Mouse (Mus musculus): ENCODE results near the gene Rnf217. TPM values are rescaled to one million over a fixed set of nuclear protein-coding genes. Genes with fewer than 3 reads are reported as not detected.

Gene Rnf217
- total RNA-seq (2021): 1 to 10 TPM; 8.3 to 8.8 TPM
- long read RNA-seq, full-length matches to known transcripts: 5 of 8 reads
- long read RNA-seq, partial matches to known transcripts: 1 of 8 reads
- long read RNA-seq, other reads (novel, unspliced or antisense): 2 of 8 reads

- peak; percentile 60 to 74 for DNase-seq (ENCODE audit: low spot score in 2 of 2)
Measured at GRCm38 (mm10) chr10:31609066-31609961, at the start of gene Rnf217. Rnf217 (minus strand) TSS chr10:31609184.

GRCm38 (mm10) chr10:31647270-31647669 lies 38.3 kb upstream of the Rnf217 start:
- DNase-seq (ENCODE audit: low spot score in 2 of 2): no peak

- DNase-seq (ENCODE audit: low spot score in 2 of 2): no peak
Measured at GRCm38 (mm10) chr10:31646083-31646482, 37.1 kb upstream of the Rnf217 start.

DNA sequence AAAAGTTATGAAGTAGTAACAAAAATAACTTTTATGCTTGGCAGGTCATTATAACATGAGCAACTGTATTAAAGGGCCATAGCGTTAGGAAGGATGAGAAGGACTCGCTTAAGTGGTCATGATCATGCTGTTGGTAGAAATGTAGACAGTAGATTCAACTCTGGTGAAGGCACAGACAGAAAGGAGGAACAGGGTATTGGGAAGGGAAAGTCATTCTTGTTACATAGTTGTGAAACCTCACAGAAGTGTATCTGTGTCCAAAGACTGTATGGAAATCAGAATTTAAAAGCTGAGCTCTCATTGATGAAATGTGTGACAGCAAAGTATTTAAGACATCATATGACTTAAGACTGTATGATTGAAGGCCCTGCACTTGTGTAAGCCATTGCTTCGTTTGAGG lies 26.1 kb upstream of the Rnf217 start:
- no peak for DNase-seq (ENCODE audit: low spot score in 2 of 2)

DNA sequence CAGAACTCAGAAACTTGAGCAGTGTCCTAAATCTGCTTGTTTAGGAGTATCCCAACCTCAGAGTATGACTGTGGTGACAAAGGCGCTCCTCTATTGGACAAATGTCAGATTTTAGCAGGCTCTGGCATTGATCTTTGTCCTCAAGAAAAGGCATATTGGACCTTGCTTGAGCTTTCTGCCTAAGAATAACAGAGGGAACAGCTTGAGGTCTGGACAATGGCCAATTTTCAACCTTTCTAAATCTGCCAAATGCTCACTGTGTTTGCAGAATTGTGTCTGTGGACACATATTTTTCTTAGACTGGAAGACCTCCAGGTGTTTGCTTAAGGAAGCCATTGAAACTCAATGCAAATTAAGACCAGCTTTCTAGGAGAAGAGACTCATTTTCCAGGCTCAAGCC lies 23.0 kb upstream of the Rnf217 start:
- DNase-seq (ENCODE audit: low spot score in 2 of 2): no peak

- no peak for DNase-seq (ENCODE audit: low spot score in 2 of 2)
Measured at GRCm38 (mm10) chr10:31615355-31615754, 6.4 kb upstream of the Rnf217 start.

DNA sequence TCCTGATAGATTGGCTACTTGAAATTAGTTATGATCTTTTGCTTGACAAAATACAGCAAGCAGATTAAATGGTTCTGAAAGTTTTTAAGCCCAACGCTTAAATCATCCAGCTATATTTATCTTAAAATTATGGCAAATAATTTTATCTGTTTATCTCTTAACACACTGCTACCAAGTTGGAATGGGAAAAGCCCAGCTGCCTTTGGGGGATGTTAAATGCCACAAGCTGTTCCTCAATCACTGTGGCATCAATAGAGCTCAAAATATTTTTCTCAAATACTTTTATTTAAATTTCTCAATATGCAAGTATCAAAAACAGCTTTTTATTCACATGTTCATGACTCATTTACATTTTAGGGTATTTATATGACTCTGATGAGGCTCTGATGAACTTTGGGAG lies 5.1 kb upstream of the Rnf217 start:
- DNase-seq (ENCODE audit: low spot score in 2 of 2): no peak

- DNase-seq (ENCODE audit: low spot score in 2 of 2): peak; percentile 41 to 58
Measured at GRCm38 (mm10) chr10:31608441-31609065, 431 bp downstream of the Rnf217 start.

GRCm38 (mm10) chr10:31606981-31607867 lies 1.8 kb downstream of the Rnf217 start:
- DNase-seq (ENCODE audit: low spot score in 2 of 2): no peak

GRCm38 (mm10) chr10:31603855-31604254 lies 5.1 kb downstream of the Rnf217 start:
- no peak for DNase-seq (ENCODE audit: low spot score in 2 of 2)

DNA sequence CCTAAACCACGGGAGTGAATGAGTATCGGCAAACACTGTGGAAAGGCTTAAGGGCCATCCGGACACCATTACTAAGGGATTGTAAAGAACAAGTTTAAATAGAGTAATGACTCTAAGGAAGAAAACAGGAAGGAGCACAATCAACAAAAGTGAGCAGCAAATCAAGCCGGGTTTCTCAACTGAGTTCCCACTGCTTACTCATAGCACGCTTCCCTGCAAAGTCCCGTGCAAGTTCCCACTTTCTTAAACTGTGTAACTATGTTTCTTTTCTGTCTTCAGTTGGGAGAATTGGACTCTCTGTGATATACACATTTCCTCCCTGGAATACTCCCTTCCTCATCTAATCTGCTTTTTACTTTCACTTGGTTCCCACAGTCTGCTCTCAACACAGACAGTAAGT lies 8.9 kb downstream of the Rnf217 start:
- no peak for DNase-seq (ENCODE audit: low spot score in 2 of 2)

- DNase-seq (ENCODE audit: low spot score in 2 of 2): no peak
Measured at GRCm38 (mm10) chr10:31597886-31598285, 11.1 kb downstream of the Rnf217 start.

- DNase-seq (ENCODE audit: low spot score in 2 of 2): no peak
Measured at GRCm38 (mm10) chr10:31596804-31597203, 12.2 kb downstream of the Rnf217 start.

DNA sequence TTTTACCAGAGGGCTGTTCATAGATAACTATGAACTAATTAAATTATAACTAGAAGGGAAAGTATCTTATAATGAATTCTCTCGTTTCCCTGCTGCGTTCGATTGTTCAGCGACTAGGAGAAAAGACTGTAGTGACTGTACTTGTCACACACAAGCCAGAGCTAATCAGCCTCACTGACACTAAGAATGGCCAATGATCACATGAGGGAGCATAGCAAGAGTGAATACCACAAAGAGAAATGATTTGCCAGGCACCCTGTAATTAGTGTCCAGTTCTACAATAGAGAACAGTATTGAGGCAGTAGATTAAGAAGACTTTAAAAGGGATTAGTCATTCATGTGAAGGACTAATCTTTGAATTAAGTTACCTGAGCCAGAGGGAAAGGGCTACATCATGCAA lies 13.7 kb downstream of the Rnf217 start:
- DNase-seq (ENCODE audit: low spot score in 2 of 2): no peak

DNA sequence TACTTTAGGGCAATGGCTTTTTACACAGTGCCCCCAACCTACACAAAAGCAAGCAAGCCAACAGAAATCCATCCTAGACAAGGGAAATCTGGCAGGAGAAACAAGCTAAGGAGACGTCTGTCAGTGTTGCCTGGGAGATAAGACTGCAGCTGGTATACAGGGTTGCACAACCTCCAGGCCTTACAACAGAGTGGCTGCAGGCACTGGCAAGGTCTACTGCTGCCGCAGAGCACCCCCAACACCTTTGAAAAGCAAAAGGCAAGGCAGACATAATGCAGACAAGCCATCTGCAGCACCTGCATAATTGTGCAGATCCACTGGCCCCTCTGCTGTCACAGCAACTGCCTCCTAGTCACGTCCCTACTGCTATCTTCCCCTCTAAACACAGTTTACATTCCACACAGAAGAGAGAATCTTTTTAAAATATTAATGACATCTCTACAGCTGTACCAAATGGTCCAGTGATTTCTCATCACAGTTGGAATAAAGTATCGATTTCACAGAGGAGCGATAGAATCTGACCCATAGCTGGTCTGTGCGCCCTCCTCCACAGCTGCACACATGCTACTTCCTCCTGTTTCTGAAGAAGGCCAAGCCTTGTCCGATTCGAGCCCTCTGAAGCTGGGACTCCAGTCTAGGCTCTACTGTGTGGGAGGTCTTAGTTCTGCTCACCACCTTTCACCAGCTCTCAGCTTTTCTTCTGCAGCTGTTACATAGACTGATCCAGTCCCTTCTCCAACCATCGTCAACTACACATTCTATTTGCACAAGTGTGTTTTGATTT lies 16.1 kb downstream of the Rnf217 start:
- peak; percentile 13 to 18 for DNase-seq (ENCODE audit: low spot score in 2 of 2)

GRCm38 (mm10) chr10:31592095-31592740 lies 16.8 kb downstream of the Rnf217 start:
- DNase-seq (ENCODE audit: low spot score in 2 of 2): no peak

GRCm38 (mm10) chr10:31580722-31581121 lies 28.3 kb downstream of the Rnf217 start:
- no peak for DNase-seq (ENCODE audit: low spot score in 2 of 2)

DNA sequence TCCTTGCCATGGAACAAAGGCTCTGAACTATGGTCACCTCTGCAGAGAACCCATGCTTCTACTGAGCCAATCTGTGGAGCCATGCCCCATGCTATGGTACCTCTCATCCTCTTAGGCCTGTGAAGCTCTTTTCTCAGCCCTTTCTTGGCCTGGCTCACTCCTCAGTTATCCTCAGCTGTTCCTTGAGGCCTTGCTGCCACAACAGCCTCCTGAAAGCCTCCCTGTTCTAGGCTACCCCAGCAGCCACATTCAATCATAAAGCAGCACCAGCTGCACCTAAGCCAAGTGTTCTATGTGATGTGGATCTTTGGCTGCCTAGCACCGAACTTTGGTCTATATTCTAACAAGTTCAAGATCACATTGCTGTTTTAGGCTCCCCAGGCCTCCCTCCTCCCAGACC lies 28.9 kb downstream of the Rnf217 start:
- DNase-seq (ENCODE audit: low spot score in 2 of 2): no peak

GRCm38 (mm10) chr10:31573267-31573666 lies 35.7 kb downstream of the Rnf217 start:
- no peak for DNase-seq (ENCODE audit: low spot score in 2 of 2)

GRCm38 (mm10) chr10:31557311-31557710 lies 51.7 kb downstream of the Rnf217 start:
- DNase-seq (ENCODE audit: low spot score in 2 of 2): no peak
